Mouse (Mus musculus) myocyte (in vitro differentiated cells): Measurements from ENCODE around the gene Sec24c.

Source experiments
- CEBPB ChIP-seq: IDR thresholded peaks from 2 replicates; pipeline ENCODE4 v1.6.1; 2011; ENCODE audit warnings: mild to moderate bottlenecking, moderate library complexity; ENCODE audit not compliant: poor library complexity, insufficient read depth, severe bottlenecking
- E2F4 ChIP-seq: IDR thresholded peaks from one replicate; pipeline ENCODE4 v1.6.1; 2011; ENCODE audit warnings: mild to moderate bottlenecking, control low read depth, moderate library complexity; ENCODE audit not compliant: insufficient read depth
- MAX ChIP-seq: IDR thresholded peaks from one replicate; pipeline ENCODE4 v1.6.1; 2011; ENCODE audit warnings: low read depth, mild to moderate bottlenecking, control low read depth
- MYOD1 ChIP-seq, 3 experiments: IDR thresholded peaks; one replicate each; pipeline ENCODE4 v1.6.1; 2011; ENCODE audit warnings: control low read depth in 2 of 3, low read depth in 2 of 3, mild to moderate bottlenecking in 2 of 3, moderate library complexity in 1 of 3; ENCODE audit not compliant: insufficient read length in 2 of 3, control insufficient read depth in 1 of 3
- MYOG ChIP-seq, 3 experiments: IDR thresholded peaks; one replicate each; pipeline ENCODE4 v1.6.1; 2011; ENCODE audit warnings: control low read depth in 2 of 3, low read depth in 2 of 3, mild to moderate bottlenecking in 2 of 3; ENCODE audit not compliant: insufficient read length in 2 of 3, control insufficient read depth in 1 of 3, insufficient read depth in 1 of 3
- POLR2A ChIP-seq: IDR thresholded peaks from one replicate; pipeline ENCODE4 v1.6.1; 2011; ENCODE audit warnings: low read depth, mild to moderate bottlenecking, control low read depth, moderate library complexity; ENCODE audit not compliant: insufficient read length
- POLR2AphosphoS2 ChIP-seq: IDR thresholded peaks from one replicate; pipeline ENCODE4 v1.6.1; 2011; ENCODE audit warnings: low read depth, control low read depth; ENCODE audit not compliant: insufficient read length
- REST ChIP-seq: IDR thresholded peaks from one replicate; pipeline ENCODE4 v1.6.1; 2011; ENCODE audit warnings: mild to moderate bottlenecking, control low read depth, moderate library complexity; ENCODE audit not compliant: insufficient read depth, insufficient read length
- SRF ChIP-seq: IDR thresholded peaks from one replicate; pipeline ENCODE4 v1.6.1; 2011; ENCODE audit warnings: low read depth; ENCODE audit not compliant: control insufficient read depth, insufficient read length
- TCF12 ChIP-seq: IDR thresholded peaks from one replicate; pipeline ENCODE4 v1.6.1; 2011; ENCODE audit warnings: mild to moderate bottlenecking, control low read depth; ENCODE audit not compliant: poor library complexity, insufficient read depth, severe bottlenecking
- USF1 ChIP-seq: IDR thresholded peaks from one replicate; pipeline ENCODE4 v1.6.1; 2011; ENCODE audit warnings: low read depth, mild to moderate bottlenecking, control low read depth, moderate library complexity

DNA sequence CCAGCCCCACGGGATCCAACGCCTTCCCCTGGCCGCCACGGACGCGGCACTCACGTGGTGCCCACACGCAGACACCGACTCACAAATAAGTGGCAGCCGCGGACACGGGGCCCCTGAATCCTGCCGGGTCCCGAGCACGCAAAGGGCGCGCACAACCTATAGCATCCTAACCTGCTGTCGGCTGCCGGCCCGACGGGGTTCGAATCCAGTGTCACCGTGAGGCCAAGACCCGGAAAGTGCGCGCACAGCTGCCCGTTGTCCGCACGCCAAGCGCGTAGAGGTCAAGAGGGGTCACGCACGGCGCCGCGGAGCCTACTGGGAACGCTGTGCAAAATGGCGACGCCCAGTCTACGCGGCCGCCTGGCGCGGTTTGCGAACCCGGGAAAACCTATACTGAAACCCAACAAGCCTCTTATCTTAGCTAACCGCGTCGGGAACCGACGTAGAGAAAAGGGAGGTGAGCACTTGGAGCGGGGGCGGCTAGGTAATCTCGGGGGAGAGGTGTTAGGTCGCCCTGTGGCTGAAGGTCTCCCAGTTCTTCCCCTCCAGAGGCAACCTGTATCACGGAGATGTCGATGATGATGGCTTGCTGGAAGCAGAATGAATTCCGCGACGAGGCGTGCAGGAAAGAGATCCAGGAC is 28.8 kb downstream of the Sec24c start, which contains the start of gene Chchd1:
- peak; percentile 87 for TF ChIP-seq POLR2A
- peak in 2 of 3 experiments; percentile 76 to 86 for TF ChIP-seq MYOD1 (IDR thresholded peaks at IDR 0.05; ENCODE audit: control insufficient read depth in 1 of 3, insufficient read length in 2 of 3, low read depth in 2 of 3)
- TF ChIP-seq CEBPB, result no peak
- TF ChIP-seq E2F4, result peak; percentile 22
- TF ChIP-seq MAX, result no peak
- TF ChIP-seq USF1, result peak; percentile 44
- TF ChIP-seq REST, result peak; percentile 46
- TF ChIP-seq MYOG (IDR thresholded peaks at IDR 0.05; ENCODE audit: control insufficient read depth in 1 of 3, insufficient read depth in 1 of 3, insufficient read length in 2 of 3, low read depth in 2 of 3), result peak in 2 of 3 experiments; percentile 87 to 89
- TF ChIP-seq SRF, result no peak
- TF ChIP-seq TCF12, result no peak
- TF ChIP-seq POLR2AphosphoS2, result peak; percentile 82
